Mouse (Mus musculus): Measurements from ENCODE around the gene Pgd.
A peak's percentile ranks its signal among the peaks of the same experiment; 100 is the strongest.
"Not testable (repeated sequence)": the region's sequence is repeated elsewhere in the genome, so short reads cannot be mapped to it uniquely, and the experiment has no call there.

The Pgd gene

DNA sequence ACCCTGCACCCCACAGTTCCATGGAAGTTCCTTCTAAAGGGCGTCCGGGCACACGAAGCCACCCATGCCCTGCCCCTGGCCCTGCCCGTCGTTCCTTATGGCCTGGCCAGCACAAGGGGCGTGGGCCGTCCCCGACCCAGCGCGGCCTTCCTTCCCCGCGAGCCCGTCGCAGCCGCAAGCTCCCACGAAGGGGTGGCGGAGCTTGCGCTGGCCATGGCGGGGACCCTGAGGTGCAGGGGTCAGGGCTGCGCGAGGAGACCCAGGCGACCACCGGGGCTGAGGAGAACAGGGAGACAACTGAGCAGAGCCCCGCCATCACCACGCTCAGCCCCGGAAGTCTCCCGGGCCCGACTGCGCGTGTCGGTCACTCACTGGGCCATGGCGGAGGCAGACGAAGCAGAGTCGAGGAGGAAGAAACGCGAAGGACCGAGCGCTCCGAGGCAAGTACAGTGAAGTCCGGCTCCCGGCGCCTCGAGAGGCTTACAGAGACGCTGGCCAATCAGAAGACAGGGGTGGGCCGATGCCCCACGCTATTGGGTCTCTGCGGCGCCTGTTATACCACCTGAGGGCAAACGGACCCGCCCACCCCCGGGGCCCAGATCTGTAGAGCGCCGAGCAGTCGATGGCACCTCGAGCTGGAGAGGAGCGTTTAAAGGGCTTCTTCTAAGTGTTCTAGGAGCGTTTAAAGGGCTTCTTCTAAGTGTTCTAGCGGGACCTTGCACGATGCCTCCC, at the start of gene Pgd:
Pgd (minus strand) TSS at position 557 of the 732 bp plus-strand sequence.
- peak; percentile 98 for DNase-seq (ENCODE audit: low spot score)

DNA sequence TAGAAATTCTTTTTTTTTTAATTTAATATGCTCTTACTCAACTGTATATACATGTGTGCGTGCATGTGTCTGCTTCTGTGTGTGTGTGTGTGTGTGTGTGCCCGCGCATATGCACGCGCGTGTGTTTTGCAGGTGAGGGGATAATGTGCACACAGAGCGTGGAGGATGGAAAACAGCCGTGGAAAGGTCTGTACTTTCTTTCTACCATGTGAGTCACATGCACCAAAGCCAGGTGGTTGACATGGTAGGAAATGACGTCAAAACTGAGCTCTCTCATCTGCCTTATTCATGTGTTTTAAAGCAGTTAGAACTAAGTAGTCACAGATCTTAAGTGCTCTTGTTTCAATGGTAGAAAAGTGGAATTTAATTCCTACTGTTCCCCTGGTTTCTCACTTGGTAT, 49.4 kb upstream of the Pgd start:
- no peak for DNase-seq (ENCODE audit: low spot score)

DNA sequence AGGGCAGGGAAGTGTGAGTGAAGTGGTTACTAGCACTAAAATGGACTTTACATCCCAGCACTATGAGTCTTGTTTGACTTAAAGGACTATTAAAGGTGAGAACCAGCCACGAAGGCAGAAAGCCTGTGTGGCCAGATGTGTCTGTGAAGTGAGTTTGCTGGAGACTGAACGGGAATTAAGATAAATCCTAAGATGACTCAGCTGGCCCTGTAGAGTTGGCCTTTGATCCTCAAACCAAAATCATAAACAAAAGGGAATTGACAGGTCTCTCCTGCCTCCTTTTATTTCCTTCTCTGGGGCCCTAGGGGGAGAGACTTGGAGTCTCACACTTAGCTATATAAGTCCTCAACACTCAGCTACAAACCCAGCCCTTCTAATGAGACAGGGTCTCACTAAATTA, 48.8 kb upstream of the Pgd start:
- no peak for DNase-seq (ENCODE audit: low spot score)

DNA sequence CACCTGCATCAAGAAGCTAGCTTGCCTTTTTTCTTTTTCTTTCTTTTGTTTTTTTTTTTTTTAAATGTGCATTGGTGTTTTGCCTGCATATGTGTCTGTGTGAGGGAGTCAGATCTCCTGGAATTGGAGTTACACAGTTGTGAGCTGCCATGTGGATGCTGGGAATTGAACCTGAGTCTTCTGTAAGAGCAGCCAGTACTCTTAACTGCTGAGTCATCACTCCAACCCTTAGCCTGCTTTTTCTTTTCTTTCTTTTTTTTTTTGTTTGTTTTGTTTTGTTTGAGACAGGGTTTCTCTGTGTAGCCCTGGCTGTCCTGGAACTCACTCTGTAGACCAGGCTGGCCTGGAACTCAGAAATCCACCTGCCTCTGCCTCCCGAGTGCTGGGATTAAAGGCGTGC, 47.9 kb upstream of the Pgd start:
- DNase-seq (ENCODE audit: low spot score), result not testable (repeated sequence)

DNA sequence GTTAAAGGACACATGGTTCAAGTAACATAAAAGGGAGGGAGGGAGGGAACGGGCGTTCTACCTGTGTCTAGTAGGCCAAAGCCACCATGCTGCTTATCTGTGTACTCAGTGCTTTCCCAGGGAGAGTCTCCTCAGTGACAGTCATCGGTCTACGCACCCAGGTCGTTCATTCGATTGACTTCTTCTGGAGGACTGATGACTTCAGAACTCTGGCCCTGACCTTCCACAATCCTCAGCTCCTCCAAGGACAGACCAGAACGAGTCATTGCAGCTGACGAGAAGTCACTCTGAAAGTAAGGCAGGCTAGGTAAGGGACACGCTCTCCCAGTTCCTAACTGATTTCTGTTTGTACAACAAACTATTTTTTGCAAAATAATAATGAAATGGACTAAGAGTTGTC, 46.9 kb upstream of the Pgd start:
- no peak for DNase-seq (ENCODE audit: low spot score)

DNA sequence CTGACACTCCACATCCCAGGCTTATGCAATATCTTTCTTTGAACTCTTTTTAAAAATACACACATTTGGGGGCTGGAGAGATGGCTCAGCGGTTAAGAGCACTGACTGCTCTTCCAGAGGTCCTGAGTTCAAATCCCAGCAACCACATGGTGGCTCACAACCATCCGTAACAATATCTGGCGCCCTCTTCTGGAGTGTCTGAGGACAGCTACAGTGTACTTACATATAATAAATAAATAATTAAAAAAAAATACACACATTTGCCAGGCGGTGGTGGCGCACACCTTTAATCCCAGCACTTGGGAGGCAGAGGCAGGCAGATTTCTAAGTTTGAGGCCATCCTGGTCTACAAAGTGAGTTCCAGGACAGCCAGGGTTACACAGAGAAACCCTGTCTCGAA, 44.9 kb upstream of the Pgd start:
- peak; percentile 12 for DNase-seq (ENCODE audit: low spot score)

DNA sequence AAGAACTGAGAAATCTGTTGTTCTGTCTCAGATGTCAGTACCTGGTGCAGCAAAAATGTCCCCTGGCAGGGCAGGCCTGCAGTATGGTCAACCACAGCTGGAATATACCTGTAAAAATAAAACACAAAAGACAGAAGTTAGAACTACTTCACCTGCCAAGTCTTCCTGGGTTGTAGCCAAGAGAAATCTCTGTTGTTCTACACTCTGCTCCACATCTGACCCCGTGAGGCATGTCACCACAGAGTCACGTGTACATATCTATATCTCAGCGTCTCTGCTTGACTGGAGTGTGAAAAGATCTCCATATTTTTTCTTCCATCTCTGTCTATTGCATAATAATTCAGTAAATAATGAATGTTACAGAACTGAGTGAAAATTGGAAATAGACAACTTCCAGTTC, 35.9 kb upstream of the Pgd start:
- no peak for DNase-seq (ENCODE audit: low spot score)

DNA sequence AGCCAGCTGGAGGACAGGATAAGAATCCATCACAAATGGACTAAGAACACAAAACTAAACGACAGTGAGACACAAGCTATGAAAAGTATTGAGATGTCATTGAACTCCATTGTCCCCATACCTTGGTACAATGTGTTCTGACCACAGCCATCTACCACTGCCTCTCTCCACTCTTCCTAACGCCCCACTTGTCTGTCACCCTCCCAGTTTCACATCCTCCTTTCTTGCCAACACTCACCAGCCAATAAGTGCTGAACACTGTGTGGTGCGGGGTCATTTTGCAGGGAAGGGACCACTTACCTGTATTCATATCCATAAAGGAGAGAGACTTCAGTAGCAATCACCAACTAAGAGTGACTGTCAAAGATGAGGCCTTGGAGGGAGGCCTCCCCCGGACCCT, 34.5 kb upstream of the Pgd start:
- DNase-seq (ENCODE audit: low spot score), result no peak

DNA sequence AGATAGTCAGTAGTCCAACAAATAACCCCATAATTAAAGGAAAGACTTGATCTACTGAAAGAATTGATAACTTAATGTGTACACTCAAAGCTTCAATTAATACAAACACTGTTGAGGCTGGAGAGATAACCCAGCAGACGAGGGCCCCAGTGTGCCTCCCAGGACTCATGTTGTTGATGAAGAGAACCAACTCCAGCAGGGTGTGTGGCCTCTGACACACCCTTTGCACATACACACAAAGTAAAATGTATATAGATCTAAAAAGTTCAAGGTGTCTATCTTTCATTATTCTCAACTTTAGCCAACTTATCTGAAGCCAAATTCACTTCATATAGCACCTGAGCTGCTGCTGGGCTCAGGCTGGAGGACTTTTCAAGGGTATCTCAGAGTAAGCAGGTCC, 30.6 kb upstream of the Pgd start:
- no peak for DNase-seq (ENCODE audit: low spot score)

DNA sequence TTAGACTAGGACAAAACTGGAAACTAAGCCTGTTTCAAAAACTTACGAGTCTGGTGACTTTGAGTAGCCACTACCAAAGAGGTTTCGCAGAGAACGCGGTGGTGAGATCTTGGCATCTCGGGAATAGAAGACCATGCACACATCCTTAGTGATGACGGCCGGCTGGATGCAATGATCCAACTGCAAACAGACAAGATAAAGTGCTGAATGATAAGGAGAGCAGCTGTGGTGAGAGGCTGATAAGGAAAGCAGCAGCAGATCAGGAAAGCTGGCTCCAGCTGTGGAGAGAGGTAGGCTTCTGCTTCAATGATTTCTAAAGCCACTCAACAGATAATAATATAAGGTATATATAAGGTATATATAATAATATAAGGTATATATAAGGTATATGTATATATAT, 24.5 kb upstream of the Pgd start:
- DNase-seq (ENCODE audit: low spot score), result no peak

DNA sequence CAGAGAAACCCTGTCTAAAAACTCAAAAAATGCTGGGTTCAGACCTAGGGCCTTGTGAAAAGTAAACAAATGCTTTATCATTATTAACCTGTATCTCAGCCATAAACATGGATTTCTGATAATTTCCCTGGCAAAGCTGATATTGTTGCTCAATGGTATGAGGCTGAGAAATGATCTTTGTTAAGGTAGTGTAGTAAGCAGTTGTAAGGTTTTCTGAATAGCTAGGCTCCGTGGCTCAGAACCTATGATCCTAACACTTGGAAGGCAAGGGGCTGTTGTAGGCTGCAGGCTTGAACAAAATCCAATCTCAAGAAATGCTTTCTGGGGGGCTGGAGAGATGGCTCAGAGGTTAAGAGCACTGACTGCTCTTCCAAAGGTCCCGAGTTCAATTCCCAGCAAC, 22.0 kb upstream of the Pgd start:
- DNase-seq (ENCODE audit: low spot score), result no peak

DNA sequence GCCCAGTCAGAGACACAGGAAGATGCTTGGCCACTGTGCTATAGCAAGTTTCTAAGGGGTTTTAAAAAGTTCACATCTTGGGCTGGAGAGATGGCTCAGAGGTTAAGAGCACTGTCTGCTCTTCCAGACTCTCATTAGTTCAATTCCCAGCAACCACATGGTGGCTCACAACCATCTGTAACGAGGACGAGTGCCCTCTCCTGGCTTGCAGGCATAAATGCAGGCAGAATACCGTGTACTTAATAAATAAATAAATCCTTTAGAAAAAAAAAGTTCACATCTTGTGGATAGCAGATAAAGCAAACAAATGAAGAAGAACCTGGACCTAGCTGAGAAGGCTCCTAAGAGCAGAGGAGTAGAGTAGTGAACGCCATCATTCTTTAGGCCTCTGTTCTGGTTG, 16.2 kb upstream of the Pgd start:
- DNase-seq (ENCODE audit: low spot score), result no peak

DNA sequence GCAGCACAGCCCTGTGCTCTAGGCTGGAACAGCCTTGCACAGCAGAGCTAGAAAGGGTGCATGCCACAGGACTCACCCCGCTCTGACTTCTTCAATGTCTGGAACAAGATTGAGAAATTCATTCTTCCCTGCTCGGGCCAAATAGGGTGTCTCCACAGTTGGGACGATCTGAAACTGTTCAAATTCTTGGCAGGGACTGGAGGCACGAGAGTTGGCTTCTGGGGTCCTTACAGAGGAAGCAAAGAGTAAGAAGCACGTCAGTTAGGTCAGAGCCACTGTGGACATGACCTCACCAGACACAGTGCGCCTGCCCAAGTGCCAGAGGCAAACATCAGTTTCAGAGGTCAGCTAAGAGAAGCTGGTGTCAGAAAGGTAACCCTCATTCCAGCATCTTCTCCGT, 15.6 kb upstream of the Pgd start:
- peak; percentile 67 for DNase-seq (ENCODE audit: low spot score)

DNA sequence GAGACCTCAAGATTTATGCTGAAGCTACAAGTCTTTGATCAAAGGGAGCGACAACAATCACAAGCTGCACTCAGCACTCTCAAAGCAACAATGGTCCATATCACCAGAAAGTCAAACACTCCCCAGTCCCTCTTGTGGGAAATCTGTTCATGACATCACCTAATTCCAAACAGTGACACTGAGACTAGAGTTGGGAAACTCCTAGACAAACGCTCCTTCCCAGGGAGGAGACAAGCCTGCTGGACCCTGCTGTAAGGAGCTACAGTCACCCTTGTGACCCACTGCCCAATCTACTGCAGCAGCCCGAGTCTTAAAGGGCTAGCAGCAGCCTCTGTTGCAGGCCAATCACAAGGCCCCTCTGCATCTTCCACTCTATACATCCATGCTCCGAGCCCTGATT, 13.0 kb upstream of the Pgd start:
- DNase-seq (ENCODE audit: low spot score), result peak; percentile 53

DNA sequence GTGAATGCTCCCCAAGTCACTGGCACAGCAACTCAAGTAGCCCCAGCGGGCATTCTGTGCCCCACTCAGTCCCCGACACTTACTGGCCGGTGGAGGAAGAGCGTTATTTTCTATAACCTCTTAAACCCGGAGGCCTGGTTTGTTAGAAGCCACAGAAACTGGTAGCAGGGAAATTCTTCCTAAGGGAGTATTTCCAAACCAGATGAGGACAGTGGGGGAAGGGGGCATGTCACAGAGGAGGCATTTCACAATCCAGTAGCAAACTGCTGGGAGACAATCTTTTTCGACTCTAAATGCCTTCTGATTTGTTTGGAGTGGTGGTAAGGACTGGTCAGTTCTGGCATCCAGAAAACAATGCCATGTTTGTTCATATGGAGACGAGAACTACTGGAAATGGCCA, 12.6 kb upstream of the Pgd start:
- peak; percentile 31 for DNase-seq (ENCODE audit: low spot score)

DNA sequence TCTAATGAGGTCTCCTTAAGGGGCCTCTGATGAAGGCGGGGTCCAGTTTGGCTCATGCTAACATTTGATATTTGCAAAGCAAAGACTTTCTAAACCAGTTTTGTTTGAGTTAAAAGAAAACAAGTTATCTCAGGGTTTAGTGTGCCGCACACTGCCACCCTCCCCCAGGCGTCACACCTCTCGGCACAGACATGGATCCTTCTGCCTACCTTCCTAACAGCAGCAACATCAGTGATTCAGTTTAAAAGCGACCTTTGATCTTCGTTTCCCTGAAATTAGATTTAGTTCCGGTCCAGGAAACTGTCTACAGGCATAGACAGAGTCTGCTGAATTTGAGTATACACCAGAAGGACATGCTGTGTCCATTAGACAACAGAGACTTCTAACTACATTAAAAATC, 11.8 kb upstream of the Pgd start:
- no peak for DNase-seq (ENCODE audit: low spot score)

DNA sequence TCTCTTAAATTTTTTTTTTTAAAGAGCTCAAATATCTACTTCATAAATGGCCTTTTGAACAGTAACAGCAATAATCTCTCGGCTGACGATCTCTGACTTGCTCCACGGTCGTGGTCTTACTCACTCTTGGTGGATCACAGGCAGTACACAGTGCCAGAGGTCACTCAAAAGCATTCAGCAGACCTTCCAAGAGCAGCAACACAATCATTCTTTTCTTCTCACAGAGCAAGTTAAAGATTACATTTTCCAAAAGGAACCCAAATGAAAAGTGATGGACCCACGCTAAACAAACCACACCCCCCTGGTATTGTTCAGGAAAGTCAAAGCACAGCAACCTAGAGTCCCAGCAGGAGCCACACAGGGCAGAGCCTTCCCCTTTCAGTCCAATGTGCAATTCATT, 10.5 kb upstream of the Pgd start:
- no peak for DNase-seq (ENCODE audit: low spot score)

DNA sequence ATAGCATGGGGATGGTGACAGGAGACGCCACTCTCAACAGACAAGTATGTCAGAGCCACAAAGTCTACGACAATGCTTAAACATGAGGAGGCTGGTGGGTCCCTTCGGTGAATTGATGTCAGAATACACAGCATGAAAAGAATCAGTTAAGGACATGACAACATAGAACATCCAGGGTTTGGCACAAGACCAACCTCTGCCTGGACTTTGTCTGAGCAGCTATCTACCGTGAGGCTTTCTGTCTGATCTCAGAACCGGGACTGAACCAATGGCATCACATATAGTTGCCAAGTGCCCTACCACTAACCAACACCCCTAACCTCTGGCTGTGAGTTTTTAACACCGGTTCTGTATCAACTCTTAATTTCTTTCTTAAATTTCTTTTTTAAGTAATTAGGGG, 10.1 kb upstream of the Pgd start:
- no peak for DNase-seq (ENCODE audit: low spot score)

DNA sequence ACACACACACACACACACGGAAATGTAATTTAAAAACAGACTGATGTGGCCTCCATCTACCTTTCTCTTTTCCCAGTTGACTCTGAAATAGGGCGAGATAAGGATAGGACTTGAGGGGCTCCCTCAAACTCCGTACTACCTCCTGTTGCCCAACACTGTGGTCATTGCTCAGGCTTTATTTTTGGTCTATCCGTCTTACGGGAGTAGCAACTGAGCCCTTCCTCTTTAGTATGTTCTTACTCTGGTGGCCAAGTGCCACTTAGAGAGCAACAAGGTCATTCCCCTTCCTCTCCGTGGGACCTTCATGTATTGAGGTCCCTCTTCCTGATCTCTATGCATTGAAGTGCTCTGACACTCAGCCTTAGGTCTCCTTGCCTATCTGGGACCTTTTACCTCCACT, 7.1 kb upstream of the Pgd start:
- peak; percentile 44 for DNase-seq (ENCODE audit: low spot score)

DNA sequence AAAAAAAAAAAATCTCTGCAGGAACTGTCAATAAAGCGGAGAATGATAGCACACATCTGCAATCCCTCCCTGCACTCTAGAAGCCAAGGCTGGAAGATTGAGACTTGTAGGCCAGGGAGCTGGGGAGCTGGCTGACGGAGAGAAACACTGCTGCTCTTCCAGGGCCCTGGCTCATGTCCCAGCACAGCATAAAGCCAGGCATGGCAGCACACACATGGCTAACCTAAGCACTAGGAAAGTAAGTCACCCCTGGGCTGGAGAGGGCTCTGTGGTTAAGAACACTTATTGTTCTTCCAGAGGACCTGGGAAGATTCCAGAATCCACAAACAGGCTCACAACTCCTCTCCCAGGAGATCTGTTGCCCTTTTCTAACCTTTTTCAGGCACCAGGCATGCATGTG, 6.1 kb upstream of the Pgd start:
- DNase-seq (ENCODE audit: low spot score), result peak; percentile 53

DNA sequence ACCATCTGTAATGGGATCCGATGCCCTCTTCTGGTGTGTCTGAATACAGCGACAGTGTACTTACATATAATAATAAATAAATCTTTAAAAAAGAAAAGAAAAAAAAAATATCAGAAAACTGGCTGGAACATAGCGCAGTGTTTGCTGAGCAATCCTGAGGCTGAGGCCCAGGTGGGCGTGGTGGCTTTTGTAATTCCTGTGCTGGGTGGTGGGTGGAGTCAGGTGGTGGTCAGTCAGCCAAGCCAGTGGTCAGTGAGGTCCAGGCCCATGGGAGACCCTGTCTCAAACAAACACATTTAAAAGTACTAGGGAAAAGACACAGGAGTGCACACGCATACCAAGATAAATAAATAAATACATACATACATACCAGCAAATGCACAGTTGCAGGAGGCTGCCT, 5.5 kb upstream of the Pgd start:
- DNase-seq (ENCODE audit: low spot score), result peak; percentile 48

DNA sequence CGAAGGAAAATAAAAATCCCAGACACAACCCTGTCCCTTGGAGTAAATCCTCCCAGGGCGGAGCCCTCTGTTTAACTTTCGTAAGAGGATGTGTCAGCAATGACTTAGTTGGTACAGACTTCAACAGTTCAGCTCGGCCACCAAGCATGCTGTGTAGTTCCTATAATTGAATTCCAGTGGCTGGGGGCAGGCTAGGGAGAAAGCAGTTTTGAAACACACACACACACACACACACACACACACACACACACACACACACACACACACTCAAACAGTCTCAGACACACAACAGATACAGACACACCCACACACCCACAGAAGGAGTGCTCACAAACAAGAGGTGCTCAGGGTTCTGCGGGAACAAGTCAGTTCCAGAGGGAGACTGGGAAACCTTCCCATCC, 5.0 kb upstream of the Pgd start:
- DNase-seq (ENCODE audit: low spot score), result peak; percentile 67

DNA sequence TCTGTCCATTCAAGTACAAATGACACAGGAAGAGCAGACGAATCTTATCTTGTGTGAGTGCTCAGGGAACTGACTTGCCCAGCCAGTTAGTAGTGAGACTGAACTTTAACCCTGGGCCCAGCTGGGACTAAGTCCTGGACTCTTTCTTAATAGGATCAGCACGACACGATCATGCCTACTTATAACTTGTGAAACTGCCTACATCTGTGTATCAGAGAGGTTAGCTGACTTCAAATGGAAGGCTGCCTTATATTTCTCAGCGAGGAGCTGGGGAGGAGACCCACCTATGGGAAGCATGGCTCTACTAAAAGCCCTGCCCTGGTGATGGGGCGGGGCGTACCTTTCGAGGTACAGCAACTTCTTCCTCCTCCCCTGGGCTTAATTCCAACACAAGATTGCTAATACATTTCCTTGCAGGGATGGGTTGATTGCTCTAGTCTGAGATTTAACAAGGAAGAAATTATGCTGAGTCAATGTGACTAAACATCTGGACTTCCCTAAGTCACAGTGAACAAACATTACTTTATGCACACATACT, 3.9 kb upstream of the Pgd start:
- DNase-seq (ENCODE audit: low spot score), result peak; percentile 83

DNA sequence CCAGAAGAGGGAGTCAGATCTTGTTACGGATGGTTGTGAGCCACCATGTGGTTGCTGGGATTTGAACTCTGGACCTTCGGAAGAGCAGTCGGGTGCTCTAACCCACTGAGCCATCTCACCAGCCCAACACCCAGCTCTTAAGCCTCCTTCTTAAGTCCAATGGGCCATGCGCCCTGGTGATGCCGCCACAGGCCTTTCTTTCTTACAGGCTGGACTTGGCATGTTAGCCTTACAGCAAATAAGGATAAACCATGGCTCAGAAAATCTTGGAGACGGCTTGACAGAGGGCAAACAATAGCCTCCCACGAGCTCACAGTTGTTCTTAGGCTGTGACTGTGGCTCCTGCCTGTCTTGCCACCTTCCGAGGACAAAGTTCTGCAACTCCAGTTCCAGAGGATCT, 3.4 kb upstream of the Pgd start:
- not testable (repeated sequence) for DNase-seq (ENCODE audit: low spot score)
